Mouse (Mus musculus): ENCODE results near the gene Aars. TPM values are rescaled to one million over a fixed set of nuclear protein-coding genes. Genes with fewer than 3 reads are reported as not detected.

Gene Aars
- polyA plus RNA-seq, 2 experiments: 46.9 to 50.5 TPM

DNA sequence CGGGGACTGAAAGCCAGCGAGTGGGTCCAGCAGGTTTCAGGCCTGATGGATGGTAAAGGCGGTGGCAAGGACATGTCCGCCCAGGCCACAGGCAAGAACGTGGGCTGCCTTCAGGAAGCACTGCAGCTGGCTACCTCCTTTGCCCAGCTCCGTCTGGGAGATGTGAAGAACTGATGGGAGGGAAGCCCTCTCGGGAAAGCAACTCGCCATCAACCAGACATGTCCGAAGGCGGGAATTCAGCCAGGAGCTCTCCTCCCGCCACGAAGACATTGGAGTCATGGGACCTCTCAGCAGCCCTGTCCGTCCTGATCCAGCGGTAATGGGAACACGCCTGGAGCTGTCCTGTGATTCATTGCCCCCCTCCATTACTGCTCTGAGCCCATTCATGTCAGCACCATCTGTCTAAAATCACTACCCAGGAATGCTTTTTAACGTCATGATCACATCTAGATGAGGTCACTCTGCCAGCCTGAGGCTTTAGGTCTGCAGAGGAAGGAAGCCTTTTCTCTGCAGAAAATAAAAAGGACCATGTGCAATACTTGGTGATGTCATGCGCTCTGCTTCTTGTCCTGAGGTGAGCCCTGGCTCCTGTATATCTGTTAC, 22.2 kb downstream of the Aars start:
- Histone ChIP-seq H3K27ac (replicated peaks; ENCODE audit: low read depth, low read length) (no peak overlapping the region), H3K4me1 (ENCODE audit: control insufficient read depth, insufficient read depth, low read length) (peaks cover 9% of the 10 kb centered on the region), H3K27me3 (ENCODE audit: control insufficient read depth, insufficient read depth, low read length) (no peaks in the 10 kb centered on the region), H3K36me3 (ENCODE audit: control insufficient read depth, insufficient read depth, low read length) (peaks cover 63% of the 10 kb centered on the region), H3K9me3 (ENCODE audit: control insufficient read depth, low read length) (no peaks in the 10 kb centered on the region), H3K4me3 (replicated peaks; ENCODE audit: low read length) (no peak overlapping the region), H3K4me2 (replicated peaks; ENCODE audit: low read depth, low read length, severe bottlenecking) (no peak overlapping the region), H3K9ac (ENCODE audit: low read depth, low read length, severe bottlenecking) (no peak overlapping the region)
- no peak for TF ChIP-seq POLR2A (IDR thresholded peaks at IDR 0.05; ENCODE audit: borderline replicate concordance, extremely low read depth, insufficient read depth, insufficient read length)
- 90% methylated on average over 17 of the region's 17 CpGs for WGBS
- DNase-seq (ENCODE audit: low spot score) (no peak), ATAC-seq (ENCODE audit: low FRiP score, low read depth) (no peak)

DNA sequence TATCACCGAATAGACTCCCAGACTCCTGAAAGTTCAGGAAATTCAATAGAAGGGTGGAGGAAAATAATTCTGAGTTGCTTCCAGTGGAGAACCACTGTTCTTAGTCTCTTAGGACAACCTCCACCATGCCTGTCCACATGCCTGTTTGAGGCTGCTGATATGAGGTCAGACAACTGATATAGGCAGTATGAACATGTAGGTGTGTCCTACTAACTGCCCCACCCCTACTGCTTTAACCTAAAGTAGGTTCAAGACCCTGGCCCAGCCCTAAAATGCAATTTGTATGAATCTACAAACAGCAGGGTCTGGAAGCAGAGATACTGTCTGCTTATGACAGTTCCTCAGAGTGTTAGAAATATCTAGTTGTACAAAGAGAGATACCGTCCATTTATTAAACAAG, 22.7 kb downstream of the Aars start:
- ATAC-seq (ENCODE audit: low FRiP score, low read depth) (no peak), DNase-seq (ENCODE audit: low spot score) (no peak)
- no peak for TF ChIP-seq POLR2A (IDR thresholded peaks at IDR 0.05; ENCODE audit: borderline replicate concordance, extremely low read depth, insufficient read depth, insufficient read length)
- Histone ChIP-seq H3K4me3 (replicated peaks; ENCODE audit: low read length) (no peak overlapping the region), H3K9ac (ENCODE audit: low read depth, low read length, severe bottlenecking) (no peak overlapping the region), H3K27me3 (ENCODE audit: control insufficient read depth, insufficient read depth, low read length) (no peaks in the 10 kb centered on the region), H3K9me3 (ENCODE audit: control insufficient read depth, low read length) (no peaks in the 10 kb centered on the region), H3K4me1 (ENCODE audit: control insufficient read depth, insufficient read depth, low read length) (peaks cover 9% of the 10 kb centered on the region), H3K27ac (replicated peaks; ENCODE audit: low read depth, low read length) (no peak overlapping the region), H3K4me2 (replicated peaks; ENCODE audit: low read depth, low read length, severe bottlenecking) (no peak overlapping the region), H3K36me3 (ENCODE audit: control insufficient read depth, insufficient read depth, low read length) (peaks cover 58% of the 10 kb centered on the region)
- 75% methylated on average over 2 of the region's 2 CpGs for WGBS

DNA sequence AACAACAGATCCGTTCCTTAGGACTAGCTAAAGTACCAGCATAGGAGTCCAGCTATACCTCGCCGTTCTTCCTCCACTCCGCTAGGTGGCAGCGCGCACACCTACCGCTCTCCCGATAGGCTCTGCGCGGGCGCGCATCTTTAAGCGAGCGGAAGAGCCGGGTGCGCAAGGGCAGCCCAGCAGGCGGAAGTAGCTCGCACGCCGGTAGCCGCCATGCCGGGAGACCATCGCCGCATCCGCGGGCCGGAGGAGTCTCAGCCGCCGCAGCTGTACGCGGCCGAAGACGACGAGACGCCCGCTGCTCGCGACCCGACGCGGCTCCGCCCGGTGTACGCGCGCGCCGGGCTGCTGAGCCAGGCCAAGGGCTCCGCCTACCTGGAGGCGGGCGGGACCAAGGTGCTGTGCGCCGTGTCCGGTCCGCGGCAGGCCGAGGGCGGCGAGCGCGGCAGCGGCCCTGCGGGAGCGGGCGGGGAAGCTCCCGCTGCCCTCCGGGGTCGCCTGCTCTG, 23.3 kb downstream of the Aars start, which contains the start of gene Exosc6:
Exosc6 (plus strand) TSS at position 182 of the 506 bp plus-strand sequence.
- Histone ChIP-seq H3K4me1 (ENCODE audit: control insufficient read depth, insufficient read depth, low read length) (peaks cover 11% of the 10 kb centered on the region), H3K4me3 (replicated peaks; ENCODE audit: low read length) (peak within 1 kb of the TSS; percentile 95), H3K27me3 (ENCODE audit: control insufficient read depth, insufficient read depth, low read length) (no peaks in the 10 kb centered on the region), H3K9me3 (ENCODE audit: control insufficient read depth, low read length) (no peaks in the 10 kb centered on the region), H3K36me3 (ENCODE audit: control insufficient read depth, insufficient read depth, low read length) (peaks cover 52% of the 10 kb centered on the region), H3K4me2 (replicated peaks; ENCODE audit: low read depth, low read length, severe bottlenecking) (peak within 1 kb of the TSS; percentile 89), H3K27ac (replicated peaks; ENCODE audit: low read depth, low read length) (peak within 1 kb of the TSS; percentile 71), H3K9ac (ENCODE audit: low read depth, low read length, severe bottlenecking) (peak within 1 kb of the TSS; percentile 80)
- 0 out of 2 replicates have a peak, but pooled peaks have one; percentile 11 for TF ChIP-seq POLR2A (IDR thresholded peaks at IDR 0.05; ENCODE audit: borderline replicate concordance, extremely low read depth, insufficient read depth, insufficient read length)
- ATAC-seq (ENCODE audit: low FRiP score, low read depth) (peak; percentile 95), DNase-seq (ENCODE audit: low spot score) (peak; percentile 95)
- under 1% methylated on average over 47 of the region's 68 CpGs for WGBS

DNA sequence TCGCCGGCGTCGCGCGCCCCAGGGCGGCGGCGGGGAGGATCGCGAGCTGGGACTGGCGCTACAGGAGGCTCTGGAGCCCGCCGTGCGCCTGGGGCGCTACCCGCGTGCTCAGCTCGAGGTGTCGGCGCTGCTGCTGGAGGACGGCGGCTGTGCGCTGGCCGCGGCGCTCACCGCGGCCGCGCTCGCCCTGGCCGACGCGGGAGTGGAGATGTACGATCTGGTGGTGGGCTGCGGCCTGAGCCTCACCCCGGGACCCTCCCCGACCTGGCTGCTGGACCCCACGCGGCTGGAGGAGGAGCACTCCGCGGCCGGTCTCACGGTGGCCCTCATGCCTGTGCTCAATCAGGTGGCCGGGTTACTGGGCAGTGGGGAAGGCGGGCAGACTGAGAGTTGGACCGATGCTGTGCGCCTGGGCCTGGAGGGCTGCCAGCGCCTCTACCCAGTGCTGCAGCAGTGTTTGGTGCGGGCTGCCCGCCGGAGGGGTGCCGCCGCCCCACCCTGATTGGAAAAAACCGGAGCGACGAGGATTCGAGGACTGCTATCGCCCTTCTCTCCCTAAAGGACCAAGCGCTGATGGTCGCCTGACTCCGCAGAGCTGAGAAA, 23.8 kb downstream of the Aars start:
- no peaks in the 10 kb centered on the region for H3K27me3 ChIP-seq (ENCODE audit: control insufficient read depth, insufficient read depth, low read length)
- TF ChIP-seq POLR2A (IDR thresholded peaks at IDR 0.05; ENCODE audit: borderline replicate concordance, extremely low read depth, insufficient read depth, insufficient read length): no peak
- H3K4me2 ChIP-seq (replicated peaks; ENCODE audit: low read depth, low read length, severe bottlenecking): peak overlapping the region; percentile 89
- no peaks in the 10 kb centered on the region for H3K9me3 ChIP-seq (ENCODE audit: control insufficient read depth, low read length)
- peak overlapping the region; percentile 80 for H3K9ac ChIP-seq (ENCODE audit: low read depth, low read length, severe bottlenecking)
- under 1% methylated on average over 24 of the region's 63 CpGs for WGBS
- H3K4me1 ChIP-seq (ENCODE audit: control insufficient read depth, insufficient read depth, low read length): peaks cover 13% of the 10 kb centered on the region
- peaks cover 46% of the 10 kb centered on the region for H3K36me3 ChIP-seq (ENCODE audit: control insufficient read depth, insufficient read depth, low read length)
- DNase-seq (ENCODE audit: low spot score) (no peak), ATAC-seq (ENCODE audit: low FRiP score, low read depth) (peak; percentile 42)
- H3K27ac ChIP-seq (replicated peaks; ENCODE audit: low read depth, low read length): peak overlapping the region; percentile 71
- peak overlapping the region; percentile 95 for H3K4me3 ChIP-seq (replicated peaks; ENCODE audit: low read length)

DNA sequence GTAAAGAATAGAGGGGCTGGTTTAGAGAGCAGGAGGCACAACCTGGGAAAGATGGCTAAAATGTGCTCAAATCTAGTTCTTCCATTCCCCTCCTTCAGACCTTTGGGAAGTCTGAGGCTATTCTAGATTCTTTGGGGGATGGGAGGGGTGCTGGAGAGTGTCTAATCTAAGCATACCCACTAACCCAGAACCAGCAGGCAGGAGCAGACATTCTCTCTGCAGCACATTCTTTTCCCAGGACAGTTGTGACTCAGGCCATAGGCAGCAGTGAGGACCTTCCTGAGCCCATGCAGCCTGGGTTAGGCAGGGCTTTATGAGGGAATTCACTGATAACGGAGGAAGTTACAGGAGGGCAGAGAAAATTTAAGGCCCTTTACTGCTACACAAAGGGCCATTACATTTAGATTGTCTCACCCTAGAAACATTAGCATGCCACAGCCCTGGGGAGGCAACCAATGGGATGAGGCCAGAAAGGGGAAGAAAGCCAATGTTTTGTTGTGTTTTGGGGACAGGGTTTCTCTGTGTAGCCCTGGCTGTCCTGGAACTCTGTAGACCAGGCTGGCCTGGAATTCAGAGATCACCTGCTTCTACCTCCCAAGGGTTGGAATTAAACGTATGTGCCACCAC, 26.1 kb downstream of the Aars start:
- Histone ChIP-seq H3K27me3 (ENCODE audit: control insufficient read depth, insufficient read depth, low read length) (no peaks in the 10 kb centered on the region), H3K4me2 (replicated peaks; ENCODE audit: low read depth, low read length, severe bottlenecking) (no peak overlapping the region), H3K27ac (replicated peaks; ENCODE audit: low read depth, low read length) (no peak overlapping the region), H3K9me3 (ENCODE audit: control insufficient read depth, low read length) (no peaks in the 10 kb centered on the region), H3K9ac (ENCODE audit: low read depth, low read length, severe bottlenecking) (no peak overlapping the region), H3K36me3 (ENCODE audit: control insufficient read depth, insufficient read depth, low read length) (peaks cover 24% of the 10 kb centered on the region), H3K4me1 (ENCODE audit: control insufficient read depth, insufficient read depth, low read length) (peaks cover 16% of the 10 kb centered on the region), H3K4me3 (replicated peaks; ENCODE audit: low read length) (no peak overlapping the region)
- ATAC-seq (ENCODE audit: low FRiP score, low read depth): no peak
- DNase-seq (ENCODE audit: low spot score): no peak
- 52% methylated on average over 2 of the region's 2 CpGs for WGBS
- no peak for TF ChIP-seq POLR2A (IDR thresholded peaks at IDR 0.05; ENCODE audit: borderline replicate concordance, extremely low read depth, insufficient read depth, insufficient read length)
